Mouse (Mus musculus): ENCODE results near the gene Eps8. TPM values are rescaled to one million over a fixed set of nuclear protein-coding genes. Genes with fewer than 3 reads are reported as not detected.

Gene Eps8
- polyA plus RNA-seq, 1 experiment: 21.0 TPM

- no peak for DNase-seq (ENCODE audit: low spot score)
These were observed 7.1 kb upstream of the Eps8 start for GRCm38 (mm10) chr6:137661583-137662365.

DNA sequence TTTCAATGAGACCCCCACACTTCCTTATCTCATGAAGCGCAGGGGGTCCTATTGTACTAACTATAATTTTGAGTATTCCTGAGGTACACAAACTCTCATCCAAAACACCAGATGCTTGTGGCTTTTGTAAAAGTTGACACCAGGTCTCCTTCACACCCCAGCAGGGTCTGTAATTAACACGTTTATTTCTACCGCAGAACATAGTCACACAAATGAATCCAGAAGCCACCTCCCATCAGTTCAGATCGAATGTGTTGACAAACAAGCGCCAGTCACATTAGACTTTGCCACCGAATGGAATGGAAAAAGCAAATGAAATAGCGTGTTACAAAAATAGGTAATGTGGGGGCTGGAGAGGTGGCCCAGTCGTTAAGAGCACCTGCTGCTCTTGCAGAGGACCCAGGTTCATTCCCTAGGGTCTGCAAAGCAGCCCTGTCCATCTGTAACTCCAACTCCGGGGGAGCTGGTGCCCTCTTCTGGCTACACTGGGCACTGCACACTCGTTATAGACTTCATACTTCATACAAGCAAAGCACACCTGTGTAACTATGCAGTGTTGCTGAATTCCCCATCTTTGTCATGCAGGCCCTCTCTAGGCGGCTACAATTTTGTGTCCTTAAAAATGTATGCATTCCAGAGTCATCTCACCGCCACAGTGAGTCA, 3.9 kb upstream of the Eps8 start:
- no peak for DNase-seq (ENCODE audit: low spot score)

GRCm38 (mm10) chr6:137657203-137657602, 2.5 kb upstream of the Eps8 start:
- DNase-seq (ENCODE audit: low spot score): no peak

GRCm38 (mm10) chr6:137649528-137649927, 5.1 kb downstream of the Eps8 start:
- no peak for DNase-seq (ENCODE audit: low spot score)

DNA sequence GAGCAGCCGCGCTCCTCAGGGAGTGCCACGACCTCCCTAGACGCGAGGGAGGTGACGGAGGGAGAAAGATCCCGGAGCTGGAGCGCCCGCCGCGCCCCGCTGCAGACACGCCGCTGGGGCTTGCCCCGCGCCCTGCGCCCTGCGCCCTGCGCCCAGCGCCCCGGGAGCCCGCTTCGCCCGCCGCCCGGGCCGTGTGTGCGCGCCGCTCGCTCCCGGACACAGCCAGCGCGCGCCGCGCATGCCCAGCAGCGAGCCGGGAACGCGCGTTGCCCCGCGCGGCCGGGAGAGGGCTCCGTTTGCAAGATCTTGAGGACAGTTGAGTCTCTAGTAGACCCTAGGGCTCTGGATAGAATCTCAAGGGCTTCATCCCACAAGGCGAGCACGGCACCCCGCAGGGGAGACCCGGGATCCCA, 5.6 kb downstream of the Eps8 start:
- DNase-seq (ENCODE audit: low spot score): peak; percentile 77

DNA sequence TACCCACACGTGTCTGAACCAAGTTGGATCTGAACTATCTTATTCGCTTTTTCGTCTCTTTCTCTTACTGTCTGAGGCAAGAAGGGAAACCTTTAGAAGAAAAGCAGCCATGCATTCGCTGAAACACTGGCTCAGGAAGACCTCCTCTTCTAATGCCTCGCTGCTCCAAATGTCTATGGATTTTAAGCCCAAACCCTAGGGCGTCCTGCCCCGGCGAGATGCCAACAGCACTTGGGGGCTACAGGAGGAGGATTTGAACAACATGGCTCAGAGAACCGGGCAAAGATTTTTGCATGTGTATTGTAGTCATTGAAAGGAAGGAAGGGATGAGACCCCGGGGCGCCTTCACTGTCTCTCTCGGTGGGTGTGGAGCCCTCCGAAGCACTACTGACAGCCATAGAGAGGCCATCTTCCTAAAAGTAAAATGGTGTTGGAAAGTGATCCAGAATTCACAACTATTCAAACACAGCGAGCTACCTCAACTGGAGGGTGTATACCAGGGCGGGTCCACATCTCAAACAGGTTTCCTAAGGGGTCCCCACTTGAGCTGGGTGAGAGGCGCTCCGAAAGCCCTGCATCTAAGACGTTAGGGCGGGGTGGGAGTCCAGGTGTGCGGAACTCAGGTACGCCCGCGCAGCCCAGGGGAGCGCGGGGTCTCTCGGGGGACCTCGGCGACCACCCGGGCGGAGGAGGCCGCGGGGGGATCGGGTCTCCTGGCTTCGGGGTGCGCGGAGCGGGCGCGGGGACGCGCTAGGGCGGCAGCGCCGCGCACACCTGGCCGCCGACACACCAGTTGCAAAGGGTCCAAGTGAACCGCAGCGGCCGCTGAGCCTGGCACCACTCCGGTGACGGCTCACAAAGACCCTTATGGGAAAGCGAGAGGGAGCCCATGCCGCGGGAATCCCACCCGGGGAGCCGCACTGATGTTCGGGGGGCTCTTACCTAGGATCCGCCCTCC, 6.3 kb downstream of the Eps8 start:
- peak; percentile 31 for DNase-seq (ENCODE audit: low spot score)

DNA sequence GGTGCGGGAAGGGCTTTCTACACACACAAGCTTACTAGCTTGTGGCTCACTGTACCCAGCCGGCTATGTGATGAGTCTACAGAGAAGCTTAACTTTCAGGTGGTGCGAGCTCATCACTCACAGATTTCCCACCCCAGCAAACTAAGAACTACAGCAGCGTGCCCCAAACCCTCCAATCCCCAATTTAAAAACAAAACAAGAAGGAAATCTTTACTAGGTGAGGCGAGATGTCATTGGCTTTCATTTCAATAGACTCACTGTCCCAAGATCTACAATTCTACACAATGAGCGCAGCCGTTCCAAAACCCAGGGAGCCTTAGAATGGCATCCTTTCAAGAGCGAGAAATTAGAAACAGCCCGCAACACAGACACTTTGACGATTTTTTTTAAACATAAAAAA, 7.0 kb downstream of the Eps8 start:
- no peak for DNase-seq (ENCODE audit: low spot score)

- no peak for DNase-seq (ENCODE audit: low spot score)
These were observed 8.0 kb downstream of the Eps8 start for GRCm38 (mm10) chr6:137646726-137647125.

DNA sequence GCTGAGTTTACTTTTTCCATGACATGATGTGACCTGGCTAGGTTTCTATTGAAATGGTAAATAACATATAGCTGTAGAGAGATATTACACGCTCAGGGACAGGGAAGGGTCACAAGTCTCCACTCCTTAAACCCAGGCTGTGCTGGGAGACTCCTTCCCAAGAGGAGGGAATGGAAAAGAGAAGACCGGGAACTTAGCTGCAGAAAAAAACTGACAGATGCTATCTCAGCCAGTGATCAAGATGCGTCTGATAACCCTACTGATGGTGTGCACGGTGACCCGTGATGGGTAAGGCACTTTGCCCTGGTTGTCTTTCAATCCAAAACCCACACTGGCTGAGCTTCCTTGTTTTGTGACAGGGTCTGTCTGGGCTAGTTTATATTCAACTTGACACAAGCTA, 9.8 kb downstream of the Eps8 start:
- no peak for DNase-seq (ENCODE audit: low spot score)

GRCm38 (mm10) chr6:137643814-137644213, 10.9 kb downstream of the Eps8 start:
- DNase-seq (ENCODE audit: low spot score): no peak

- DNase-seq (ENCODE audit: low spot score): no peak
These were observed 13.0 kb downstream of the Eps8 start for GRCm38 (mm10) chr6:137641642-137642041.

GRCm38 (mm10) chr6:137638834-137639567, 15.7 kb downstream of the Eps8 start:
- DNase-seq (ENCODE audit: low spot score): no peak

GRCm38 (mm10) chr6:137637443-137637842, 17.2 kb downstream of the Eps8 start:
- no peak for DNase-seq (ENCODE audit: low spot score)

GRCm38 (mm10) chr6:137636131-137636530, 18.5 kb downstream of the Eps8 start:
- DNase-seq (ENCODE audit: low spot score): no peak

DNA sequence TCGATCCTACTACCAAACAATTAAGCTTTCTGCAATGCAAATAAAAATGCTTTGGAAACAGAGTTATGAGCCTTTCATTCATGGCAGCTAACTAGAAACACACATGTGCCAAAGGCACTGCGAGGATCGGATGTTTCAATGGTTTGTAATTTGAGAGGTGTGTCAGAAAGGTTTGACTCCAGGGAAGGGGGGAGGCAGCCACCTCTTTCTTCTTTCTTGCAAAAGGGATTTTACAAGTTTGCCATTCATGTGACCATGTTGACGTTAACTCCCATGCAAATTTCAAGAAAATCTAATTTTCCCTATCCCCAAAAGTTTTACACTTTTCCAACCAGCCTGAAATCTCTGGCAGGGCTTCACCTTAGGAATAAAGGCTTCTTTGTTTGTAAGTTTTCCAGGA, 21.1 kb downstream of the Eps8 start:
- DNase-seq (ENCODE audit: low spot score): no peak

- DNase-seq (ENCODE audit: low spot score): no peak
These were observed 21.6 kb downstream of the Eps8 start for GRCm38 (mm10) chr6:137633121-137633520.

DNA sequence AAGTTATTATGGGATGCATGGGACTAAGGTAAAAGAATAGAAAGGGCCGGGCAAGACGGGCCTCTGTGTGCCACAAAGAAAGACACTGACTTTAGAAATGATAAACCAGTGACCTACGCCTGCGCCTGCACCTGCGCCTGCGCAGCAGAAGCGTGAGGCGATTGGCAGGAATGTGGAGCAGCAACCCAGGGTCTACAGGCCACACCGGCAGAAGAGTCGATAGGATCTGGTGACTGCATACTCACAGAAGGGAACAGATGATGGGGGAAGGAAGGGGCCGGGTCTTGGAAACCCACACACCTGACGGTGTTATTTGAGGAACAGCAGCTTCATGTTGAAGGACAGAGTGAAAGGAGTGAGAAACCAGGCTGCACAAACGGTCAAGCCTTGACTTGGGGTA, 24.3 kb downstream of the Eps8 start:
- DNase-seq (ENCODE audit: low spot score): no peak

DNA sequence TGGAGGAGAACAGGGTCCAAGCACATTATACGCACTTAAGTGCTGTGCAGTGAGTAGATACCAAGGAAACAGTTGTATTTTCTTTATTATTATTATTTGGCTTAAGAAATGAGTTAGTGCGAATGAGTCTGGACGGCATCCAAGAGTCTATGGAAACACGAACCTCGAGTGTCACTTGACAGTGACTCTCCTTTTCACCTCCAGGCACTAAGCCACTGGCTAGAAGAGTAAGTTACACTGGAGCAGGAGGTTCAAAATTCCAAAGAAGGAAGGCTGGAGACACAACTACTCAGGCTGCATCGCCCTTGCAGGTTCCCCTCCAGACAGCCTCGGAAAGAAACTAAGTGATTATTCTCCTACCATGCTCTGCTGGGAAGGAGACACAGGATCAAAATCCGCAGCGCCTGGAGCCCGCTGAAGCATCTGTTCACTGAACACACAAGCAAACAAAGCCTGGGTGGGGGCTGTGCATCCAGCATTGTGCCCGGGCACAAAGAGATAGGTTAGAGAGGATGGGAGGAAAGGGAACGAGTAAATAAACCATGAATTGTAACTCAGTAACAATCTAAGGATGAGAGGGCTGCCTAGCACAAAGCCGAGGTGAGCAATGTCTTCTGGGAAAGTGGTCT, 25.0 kb downstream of the Eps8 start:
- DNase-seq (ENCODE audit: low spot score): no peak

- no peak for DNase-seq (ENCODE audit: low spot score)
These were observed 26.0 kb downstream of the Eps8 start for GRCm38 (mm10) chr6:137628715-137629114.

- no peak for DNase-seq (ENCODE audit: low spot score)
These were observed 33.7 kb downstream of the Eps8 start for GRCm38 (mm10) chr6:137621021-137621420.

- no peak for DNase-seq (ENCODE audit: low spot score)
These were observed 40.8 kb downstream of the Eps8 start for GRCm38 (mm10) chr6:137613903-137614302.

All from urinary bladder, adult 2 months (tissue).